Mouse (Mus musculus): ENCODE data around the gene Tecr. TPM values are rescaled to one million over a fixed set of nuclear protein-coding genes. Genes with fewer than 3 reads are reported as not detected.
A peak's percentile ranks its signal among the peaks of the same experiment; 100 is the strongest.

The Tecr gene
- total and polyA plus RNA-seq, 3 experiments: 111 to 199 (median 171) TPM

DNA sequence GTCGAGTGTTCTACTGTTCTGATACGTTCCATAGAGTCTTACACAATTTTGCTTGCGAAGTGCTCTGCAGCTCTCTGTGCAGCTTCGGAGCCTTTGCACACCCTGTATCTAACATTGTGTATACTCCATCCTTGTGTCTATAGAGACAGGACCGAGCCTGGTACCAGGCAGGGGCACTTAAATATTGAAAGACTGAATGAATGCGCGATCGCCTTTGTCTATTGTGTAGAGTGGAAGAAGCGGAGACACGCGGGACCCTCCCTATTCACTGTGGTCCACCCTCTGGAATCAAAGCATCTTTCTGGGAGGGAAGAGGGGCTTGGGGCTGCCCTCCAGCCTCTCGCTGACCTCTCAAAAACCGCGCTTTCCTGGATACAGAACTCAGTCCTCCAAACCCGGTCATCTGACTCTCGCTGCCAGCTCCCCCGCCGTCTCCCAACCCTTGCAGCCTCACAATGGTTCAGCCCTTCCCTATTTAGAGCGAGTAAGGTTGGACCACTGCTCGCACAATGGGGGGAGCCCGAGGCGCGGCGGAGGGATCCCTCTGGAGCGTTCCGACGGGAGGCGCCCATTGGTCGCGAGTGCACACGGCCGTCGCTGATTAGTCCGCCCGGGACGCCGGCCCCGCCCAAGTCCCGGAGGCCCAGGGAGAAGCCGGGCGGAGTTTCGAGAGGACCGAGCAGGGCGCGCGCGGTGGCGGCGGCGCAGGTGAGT lies 44.4 kb upstream of the Tecr start, which contains the start of gene Gipc1:
Gene Gipc1, plus strand, starts transcription at position 648 of the 714 bp plus-strand sequence.
- TF ChIP-seq MAZ (IDR thresholded peaks at IDR 0.05; ENCODE audit: low read depth, low read length) (peak; percentile 81; the same call in 1 of the 2 replicates), TBP (conservative IDR thresholded peaks at IDR 0.05; ENCODE audit: low read depth, low read length) (0 out of 2 replicates have a peak, but pooled peaks have one; percentile 51), ZKSCAN1 (IDR thresholded peaks at IDR 0.05; ENCODE audit: borderline replicate concordance, low read depth, low read length) (no peak), USF1 (IDR thresholded peaks at IDR 0.05; ENCODE audit: low read depth, low read length) (peak; percentile 49), ETS1 (conservative IDR thresholded peaks at IDR 0.05; ENCODE audit: low read depth, low read length) (no peak), BHLHE40 (IDR thresholded peaks at IDR 0.05; ENCODE audit: low read depth, low read length) (no peak), PAX5 (IDR thresholded peaks at IDR 0.05; ENCODE audit: low read length) (no peak), USF2 (conservative IDR thresholded peaks at IDR 0.05; ENCODE audit: low read depth, low read length) (no peak), JUN (IDR thresholded peaks at IDR 0.05; ENCODE audit: insufficient read depth, low read depth, low read length) (no peak), HCFC1 (IDR thresholded peaks at IDR 0.05; ENCODE audit: low read depth, low read length) (peak; percentile 66), ZMIZ1 (IDR thresholded peaks at IDR 0.05; ENCODE audit: low read depth, low read length) (peak; percentile 62; the same call in 1 of the 2 replicates), TCF12 (IDR thresholded peaks at IDR 0.05; ENCODE audit: low read depth, low read length) (peak; percentile 56), POLR2A (IDR thresholded peaks at IDR 0.05; ENCODE audit: low read depth, low read length) (peak; percentile 80), SIN3A (IDR thresholded peaks at IDR 0.05; ENCODE audit: low read length) (peak; percentile 17; the same call in 1 of the 2 replicates), CHD1 (IDR thresholded peaks at IDR 0.05; ENCODE audit: low read depth, low read length) (peak; percentile 99), CHD2 (IDR thresholded peaks at IDR 0.05; ENCODE audit: low read length) (peak; percentile 88), MAFK (IDR thresholded peaks at IDR 0.05; ENCODE audit: insufficient replicate concordance, low read length) (no peak), IRF4 (IDR thresholded peaks at IDR 0.05; ENCODE audit: low read depth, low read length) (peak; percentile 44; the same call in 1 of the 2 replicates), ELF1 (IDR thresholded peaks at IDR 0.05; ENCODE audit: low read depth, low read length) (peak; percentile 68), NRF1 (IDR thresholded peaks at IDR 0.05; ENCODE audit: low read depth, low read length) (peak; percentile 64), RAD21 (IDR thresholded peaks at IDR 0.05; ENCODE audit: low read depth, low read length) (no peak), NELFE (IDR thresholded peaks at IDR 0.05; ENCODE audit: low read depth, low read length) (peak; percentile 55), POLR2AphosphoS2 (IDR thresholded peaks at IDR 0.05; ENCODE audit: low read depth, low read length) (no peak), MYC (IDR thresholded peaks at IDR 0.05; ENCODE audit: low read depth, low read length) (no peak), MXI1 (IDR thresholded peaks at IDR 0.05; ENCODE audit: low read depth, low read length) (no peak), KAT2A (IDR thresholded peaks at IDR 0.05; ENCODE audit: insufficient replicate concordance, low read length) (peak; percentile 82; the same call in 1 of the 2 replicates)
- peaks cover 4% of the 10 kb centered on the region for H3K27me3 ChIP-seq (replicated peaks)
- peak within 1 kb of the TSS; percentile 73 to 97 (median 84) for H3K4me3 ChIP-seq (replicated peaks in 1 of 3; ENCODE audit: low read depth in 2 of 3, low read length in 2 of 3, poor library complexity in 1 of 3)
- peaks cover 0 to 9% of the 10 kb centered on the region in 2 experiments for H3K36me3 ChIP-seq (replicated peaks in 1 of 2; ENCODE audit: control insufficient read depth in 1 of 2, insufficient read depth in 1 of 2, low read length in 1 of 2)
- peak within 1 kb of the TSS; percentile 91 for H3K9ac ChIP-seq (ENCODE audit: insufficient read depth, low read depth)
- peak; percentile 96 for DNase-seq (ENCODE audit: extremely low read depth)
- H3K4me1 ChIP-seq (ENCODE audit: control insufficient read depth in 1 of 2, insufficient read depth in 2 of 2): peaks cover 2 to 33% of the 10 kb centered on the region in 2 experiments; a peak in 3 of 4 replicates
- H3K27ac ChIP-seq (ENCODE audit: insufficient read depth, low read depth): no peak within 1 kb of the TSS
- H3K4me2 ChIP-seq (ENCODE audit: insufficient read depth, low read depth, poor library complexity, severe bottlenecking): peak within 1 kb of the TSS; percentile 92
- in situ Hi-C loops (cut with MboI; ENCODE audit: low pct_ligation_motif_present, low pct_unique_long_range_greater_than_20kb, low sequenced_read_pairs): no loop called here
- peaks cover 33% of the 10 kb centered on the region for H3K9me3 ChIP-seq (replicated peaks; ENCODE audit: low read length)
- H3K79me2 ChIP-seq (replicated peaks; ENCODE audit: control insufficient read depth, extremely low read depth, insufficient read depth, poor library complexity, severe bottlenecking): no peaks in the 10 kb centered on the region
- dilution Hi-C loops (cut with MboI; ENCODE audit: extremely low pct_ligation_motif_present, extremely low pct_unique_long_range_greater_than_20kb, low sequenced_read_pairs): no loop called here

All from CH12.LX (cell line).